Mouse (Mus musculus): ENCODE results near the gene Endog. TPM values are rescaled to one million over a fixed set of nuclear protein-coding genes. Genes with fewer than 3 reads are reported as not detected.

The Endog gene
- polyA plus RNA-seq, 1 experiment from 2014 or later = 15.9 TPM

Other genes starting within 250 kb of the Endog start
- gene Gle1, start 236.1 kb upstream of the Endog start, polyA plus RNA-seq (2016; fragmentation: Nextera tagmentation; extraction: Ambion mirVana) = 73.7 and 79.2 TPM in 2 replicates
- gene Sptan1, start 205.9 kb upstream of the Endog start, polyA plus RNA-seq (2016; fragmentation: Nextera tagmentation; extraction: Ambion mirVana) = 115 and 120 TPM in 2 replicates
- 27.3 and 36.7 TPM in 2 replicates for gene Wdr34, start 122.6 kb upstream of the Endog start, polyA plus RNA-seq (2016; fragmentation: Nextera tagmentation; extraction: Ambion mirVana)
- 607 and 799 TPM in 2 replicates for gene Set, start 114.1 kb upstream of the Endog start, polyA plus RNA-seq (2016; fragmentation: Nextera tagmentation; extraction: Ambion mirVana)
- 9.7 TPM in 2 replicates for gene Pkn3, start 93.8 kb upstream of the Endog start, polyA plus RNA-seq (2016; fragmentation: Nextera tagmentation; extraction: Ambion mirVana)
- gene Zdhhc12, start 77.8 kb upstream of the Endog start, polyA plus RNA-seq (2016; fragmentation: Nextera tagmentation; extraction: Ambion mirVana) = 37.6 and 41.5 TPM in 2 replicates
- gene Zer1, start 46.9 kb upstream of the Endog start, polyA plus RNA-seq (2016; fragmentation: Nextera tagmentation; extraction: Ambion mirVana) = 6.5 and 8.7 TPM in 2 replicates
- 6.9 and 10.2 TPM in 2 replicates for gene Tbc1d13, start 37.7 kb upstream of the Endog start, polyA plus RNA-seq (2016; fragmentation: Nextera tagmentation; extraction: Ambion mirVana)
- gene Spout1, start 7.0 kb downstream of the Endog start, polyA plus RNA-seq (2016; fragmentation: Nextera tagmentation; extraction: Ambion mirVana) = 79.7 and 87.6 TPM in 2 replicates
- gene Kyat1, start 34.4 kb downstream of the Endog start, polyA plus RNA-seq (2016; fragmentation: Nextera tagmentation; extraction: Ambion mirVana) = 9.0 and 11.4 TPM in 2 replicates
- 38.3 and 43.4 TPM in 2 replicates for gene Lrrc8a, start 66.2 kb downstream of the Endog start, polyA plus RNA-seq (2016; fragmentation: Nextera tagmentation; extraction: Ambion mirVana)
- 0.10 TPM in 1 of 2 replicates, not detected in the other for gene Gm28035, start 69.1 kb downstream of the Endog start, polyA plus RNA-seq (2016; fragmentation: Nextera tagmentation; extraction: Ambion mirVana)
- 3.1 and 5.5 TPM in 2 replicates for gene Phyhd1, start 94.7 kb downstream of the Endog start, polyA plus RNA-seq (2016; fragmentation: Nextera tagmentation; extraction: Ambion mirVana)
- not detected in 2 replicates for gene Gm28038, start 109.5 kb downstream of the Endog start, polyA plus RNA-seq (2016; fragmentation: Nextera tagmentation; extraction: Ambion mirVana)
- 25.7 and 26.6 TPM in 2 replicates for gene Dolk, start 114.8 kb downstream of the Endog start, polyA plus RNA-seq (2016; fragmentation: Nextera tagmentation; extraction: Ambion mirVana)
- gene Nup188, start 114.9 kb downstream of the Endog start, polyA plus RNA-seq (2016; fragmentation: Nextera tagmentation; extraction: Ambion mirVana) = 62.2 and 62.6 TPM in 2 replicates
- 80.5 and 89.3 TPM in 2 replicates for gene Sh3glb2, start 187.8 kb downstream of the Endog start, polyA plus RNA-seq (2016; fragmentation: Nextera tagmentation; extraction: Ambion mirVana)
- 29.7 and 33.6 TPM in 2 replicates for gene Miga2, start 192.7 kb downstream of the Endog start, polyA plus RNA-seq (2016; fragmentation: Nextera tagmentation; extraction: Ambion mirVana)
- 52.9 and 55.6 TPM in 2 replicates for gene Dolpp1, start 220.8 kb downstream of the Endog start, polyA plus RNA-seq (2016; fragmentation: Nextera tagmentation; extraction: Ambion mirVana)
- 22.4 and 26.7 TPM in 2 replicates for gene Crat, start 244.3 kb downstream of the Endog start, polyA plus RNA-seq (2016; fragmentation: Nextera tagmentation; extraction: Ambion mirVana)
- gene Ptpa, start 244.5 kb downstream of the Endog start, polyA plus RNA-seq (2016; fragmentation: Nextera tagmentation; extraction: Ambion mirVana) = 149 and 151 TPM in 2 replicates